Mouse (Mus musculus) kidney, embryonic 16.5 days (tissue): Measurements from ENCODE around the gene Trappc11. TPM values are rescaled to one million over a fixed set of nuclear protein-coding genes. Genes with fewer than 3 reads are reported as not detected.

Experiments
- ATAC-seq: fragments of 200-750 bp; cut with Nextera tagmentation; 2 replicates; pipeline ENCODE4 v1.8.0; 2017; ENCODE audit warnings: moderate TSS enrichment; ENCODE audit not compliant: low FRiP score, low TSS enrichment
- H3K27ac ChIP-seq: fragments of 300-500 bp; sonication (generic); 2 replicates; pipeline ENCODE4 v1.5.1; 2014; ENCODE audit warnings: low read length
- H3K27me3 ChIP-seq: fragments of 300-500 bp; sonication (generic); 2 replicates; pipeline ENCODE4 v1.6.1; 2014; ENCODE audit warnings: low read length, control low read depth, mixed read lengths; ENCODE audit not compliant: insufficient read depth
- H3K36me3 ChIP-seq: fragments of 300-500 bp; sonication (generic); 2 replicates; pipeline ENCODE4 v1.6.1; 2014; ENCODE audit warnings: low read length, control low read depth, mixed read lengths; ENCODE audit not compliant: insufficient read depth
- H3K4me1 ChIP-seq: fragments of 300-500 bp; sonication (generic); 2 replicates; pipeline ENCODE4 v1.6.1; 2014; ENCODE audit warnings: low read length, control low read depth, mixed read lengths; ENCODE audit not compliant: insufficient read depth
- H3K4me2 ChIP-seq: fragments of 300-500 bp; sonication (generic); replicated peaks from 2 replicates; pipeline ENCODE4 v1.6.1; 2014; ENCODE audit warnings: low read depth, low read length
- H3K4me3 ChIP-seq: fragments of 300-500 bp; sonication (generic); 2 replicates; pipeline ENCODE4 v1.5.1; 2014; ENCODE audit warnings: mild to moderate bottlenecking, low read length
- H3K9ac ChIP-seq: fragments of 300-500 bp; sonication (generic); replicated peaks from 2 replicates; pipeline ENCODE4 v1.6.1; 2014; ENCODE audit warnings: low read length
- H3K9me3 ChIP-seq: fragments of 300-500 bp; sonication (generic); 2 replicates; pipeline ENCODE4 v1.6.1; 2016; ENCODE audit warnings: low read length, control low read depth
- WGBS: fragments of 180-500 bp; shearing (Covaris S2); extraction: QIAGEN DNeasy Blood & Tissue Kit; methylation state at CpG from one replicate; pipeline ENCODE4 v1.1.7; 2014; 5-methylcytosine and 5-hydroxymethylcytosine counted together
- polyA plus RNA-seq: library from polyadenylated mRNA; unstranded; fragments of >200 nt; fragmentation: Nextera tagmentation; extraction: Ambion mirVana; gene quantifications from 2 replicates; pipeline ENCODE4 v1.2.1, GENCODE M21; 2015

Trappc11 gene
- 36.7 and 38.8 TPM in 2 replicates for polyA plus RNA-seq

DNA sequence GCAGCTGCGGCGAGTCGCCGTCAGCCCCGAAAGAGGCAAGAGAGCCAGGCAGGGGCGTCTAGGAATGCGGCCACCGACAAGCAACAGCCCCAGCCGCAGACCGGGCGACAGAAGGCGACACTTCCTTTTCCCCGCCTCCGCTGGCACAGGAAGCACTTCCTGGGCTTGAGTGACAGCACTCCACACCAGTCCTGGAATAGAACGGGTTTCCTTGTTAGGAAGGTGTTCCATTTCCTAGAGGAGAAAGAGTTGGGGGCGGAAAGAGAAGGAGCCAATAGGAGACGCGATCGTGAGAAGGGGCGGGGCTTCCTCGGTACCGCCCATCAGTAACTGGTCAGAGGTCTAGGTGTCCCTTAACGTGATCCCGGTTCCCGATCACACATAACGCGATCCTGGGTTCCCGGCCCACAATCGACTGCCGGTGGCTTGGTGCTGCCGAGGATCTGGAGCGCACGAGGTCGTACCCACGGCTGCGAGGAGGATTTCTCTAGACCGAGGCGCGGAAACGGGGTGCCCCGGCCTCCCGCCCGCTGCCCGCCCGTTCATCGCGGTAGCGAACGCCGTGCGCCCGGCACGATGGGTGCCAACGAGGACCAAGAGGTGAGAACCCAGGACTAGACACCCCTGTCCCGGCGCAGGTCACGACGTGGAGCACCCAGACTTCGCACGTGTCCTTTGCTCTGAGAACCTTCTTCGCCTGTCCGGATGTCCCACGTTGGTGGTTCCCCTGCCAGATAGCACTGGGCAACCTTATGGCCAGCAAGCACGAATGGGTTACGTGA, at the start of gene Trappc11, which contains the start of gene Rwdd4a:
TSS of gene Trappc11 (minus strand) at position 127 of the 782 bp plus-strand sequence.
TSS of gene Rwdd4a (plus strand) at position 321 of the 782 bp plus-strand sequence.
- Histone ChIP-seq H3K4me3 (peak within 1 kb of the TSS; percentile 92), H3K9ac (peak within 1 kb of the TSS; percentile 90), H3K9me3 (no peaks in the 10 kb centered on the region), H3K27me3 (no peaks in the 10 kb centered on the region), H3K4me1 (peaks cover 20% of the 10 kb centered on the region), H3K36me3 (peaks cover 17% of the 10 kb centered on the region), H3K4me2 (peak within 1 kb of the TSS; percentile 92), H3K27ac (peak within 1 kb of the TSS; percentile 87)
- whole genome bisulfite sequencing = under 1% methylated on average over 65 of the region's 65 CpGs
- peak; percentile 100 for ATAC-seq

DNA sequence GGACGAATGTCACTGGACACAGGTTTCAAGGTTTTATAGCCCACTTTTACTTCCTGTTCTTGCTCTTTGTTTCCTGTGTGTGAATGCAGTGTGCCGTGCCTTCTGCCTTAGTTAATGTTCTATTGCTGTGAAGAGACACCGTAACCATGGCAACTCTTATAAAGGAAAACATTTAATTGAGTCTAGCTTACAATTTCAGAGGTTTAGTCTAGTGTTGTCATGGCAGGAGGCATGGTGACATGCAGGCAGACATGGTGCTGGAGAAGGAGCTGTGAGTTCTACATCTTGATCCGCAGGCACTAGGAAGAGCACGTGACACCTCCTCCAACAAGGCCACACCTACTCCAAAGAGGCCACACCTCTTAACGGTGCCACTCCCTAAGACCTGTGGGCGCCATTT, 48.2 kb upstream of the Trappc11 start:
- Histone ChIP-seq H3K9ac (no peak overlapping the region), H3K36me3 (no peaks in the 10 kb centered on the region), H3K27ac (no peak overlapping the region), H3K4me3 (no peak overlapping the region), H3K27me3 (no peaks in the 10 kb centered on the region), H3K4me2 (no peak overlapping the region), H3K9me3 (peaks cover 2% of the 10 kb centered on the region; the same call in 1 of the 2 replicates), H3K4me1 (no peaks in the 10 kb centered on the region)
- WGBS = 86% methylated on average over 7 of the region's 7 CpGs
- ATAC-seq = no peak

DNA sequence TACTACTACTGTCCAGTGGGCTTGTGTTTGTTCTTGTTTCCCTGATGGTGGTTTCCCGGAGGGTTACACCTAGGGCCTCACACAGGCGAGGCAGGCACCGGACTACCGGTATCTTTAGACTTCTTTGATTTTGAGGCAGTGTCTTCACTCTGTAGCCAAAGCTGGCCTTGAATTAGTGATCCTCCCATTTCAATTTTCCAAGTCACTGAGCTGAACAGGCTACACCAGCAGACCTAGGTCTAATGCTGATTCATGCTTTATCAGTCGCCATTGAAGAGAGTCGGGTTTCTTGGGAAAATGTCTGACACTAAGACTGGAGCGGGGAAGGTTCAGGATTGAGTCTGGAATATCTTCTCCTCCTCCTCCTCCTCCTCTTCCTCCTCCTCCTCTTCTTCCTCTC, 40.2 kb upstream of the Trappc11 start:
- WGBS = 52% methylated on average over 7 of the region's 7 CpGs
- H3K4me1 ChIP-seq = no peaks in the 10 kb centered on the region
- no peaks in the 10 kb centered on the region for H3K36me3 ChIP-seq
- no peak overlapping the region for H3K4me3 ChIP-seq
- H3K9me3 ChIP-seq = peaks cover 9% of the 10 kb centered on the region
- ATAC-seq = 0 out of 2 replicates have a peak, but pooled peaks have one; percentile 27
- H3K4me2 ChIP-seq = no peak overlapping the region
- no peak overlapping the region for H3K9ac ChIP-seq
- H3K27me3 ChIP-seq = no peaks in the 10 kb centered on the region
- no peak overlapping the region for H3K27ac ChIP-seq

DNA sequence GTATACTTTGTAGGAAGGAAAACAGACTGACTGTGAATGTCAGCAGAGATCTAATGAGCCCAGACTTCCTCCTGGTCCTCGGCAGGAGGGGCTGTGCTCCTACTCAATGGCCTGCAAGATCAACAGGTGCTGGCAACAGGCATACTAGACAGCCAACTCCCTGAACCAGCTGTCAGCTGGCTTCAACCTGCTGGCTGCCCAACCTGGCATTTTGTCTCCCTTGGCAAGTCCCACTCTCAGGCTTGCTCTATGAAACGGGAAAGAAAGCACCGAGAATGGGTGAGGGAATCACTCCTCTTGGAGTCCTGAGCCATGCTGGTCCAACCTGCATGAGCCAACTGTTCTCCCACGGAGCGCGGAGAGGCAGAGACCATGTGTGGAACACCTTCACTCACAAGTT, 36.9 kb upstream of the Trappc11 start:
- no peaks in the 10 kb centered on the region for H3K36me3 ChIP-seq
- no peak overlapping the region for H3K9ac ChIP-seq
- ATAC-seq = no peak
- H3K27me3 ChIP-seq = no peaks in the 10 kb centered on the region
- H3K4me3 ChIP-seq = no peak overlapping the region
- H3K9me3 ChIP-seq = no peaks in the 10 kb centered on the region
- WGBS = 86% methylated on average over 6 of the region's 6 CpGs
- no peak overlapping the region for H3K27ac ChIP-seq
- no peaks in the 10 kb centered on the region for H3K4me1 ChIP-seq
- H3K4me2 ChIP-seq = no peak overlapping the region

DNA sequence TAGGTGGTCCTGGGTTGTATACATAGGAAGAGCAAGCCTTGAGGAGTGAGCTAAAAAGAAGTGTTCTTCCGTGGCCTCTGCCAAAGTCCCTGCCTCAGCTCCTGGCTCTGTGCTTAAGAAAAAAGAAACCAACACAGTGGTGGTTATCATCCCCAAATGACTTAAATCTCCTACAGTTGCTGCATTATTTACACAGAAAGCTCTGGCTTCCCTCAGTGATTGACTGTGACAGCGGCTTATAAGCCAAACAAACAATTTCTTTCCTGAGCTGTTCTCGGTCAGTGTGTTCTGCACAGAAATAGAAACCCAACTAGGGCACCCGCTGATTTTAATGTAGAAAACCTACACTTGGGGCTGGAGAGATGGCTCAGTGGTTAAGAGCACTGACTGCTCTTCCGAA, 34.8 kb upstream of the Trappc11 start:
- no peak overlapping the region for H3K4me2 ChIP-seq
- H3K27me3 ChIP-seq = no peaks in the 10 kb centered on the region
- no peaks in the 10 kb centered on the region for H3K36me3 ChIP-seq
- no peak overlapping the region for H3K4me3 ChIP-seq
- H3K9me3 ChIP-seq = no peaks in the 10 kb centered on the region
- H3K9ac ChIP-seq = no peak overlapping the region
- WGBS = 75% methylated on average over 5 of the region's 5 CpGs
- ATAC-seq = no peak
- no peak overlapping the region for H3K27ac ChIP-seq
- no peaks in the 10 kb centered on the region for H3K4me1 ChIP-seq

DNA sequence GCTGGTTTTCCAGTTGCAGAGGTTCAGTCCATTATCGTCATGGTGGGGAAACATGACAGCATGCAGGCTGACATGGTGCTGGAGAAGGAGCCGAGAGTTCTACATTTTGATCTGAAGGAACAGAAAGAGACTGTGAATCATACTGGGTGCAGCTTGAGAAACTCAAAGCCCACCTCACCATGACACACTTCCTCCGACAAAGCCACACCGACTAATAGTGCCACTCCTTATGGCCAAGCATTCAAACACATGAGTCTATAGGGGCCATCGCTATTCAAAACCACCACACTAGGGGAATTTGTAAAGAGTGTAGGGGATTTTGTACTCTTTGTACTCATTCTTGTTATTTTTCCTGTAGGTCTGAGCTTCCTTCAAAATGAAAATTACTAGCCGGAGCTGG, 33.3 kb upstream of the Trappc11 start:
- Histone ChIP-seq H3K9ac (no peak overlapping the region), H3K36me3 (no peaks in the 10 kb centered on the region), H3K4me2 (no peak overlapping the region), H3K4me1 (no peaks in the 10 kb centered on the region), H3K4me3 (no peak overlapping the region), H3K27ac (no peak overlapping the region), H3K27me3 (no peaks in the 10 kb centered on the region), H3K9me3 (no peaks in the 10 kb centered on the region)
- WGBS = 95% methylated on average over 6 of the region's 6 CpGs
- no peak for ATAC-seq

DNA sequence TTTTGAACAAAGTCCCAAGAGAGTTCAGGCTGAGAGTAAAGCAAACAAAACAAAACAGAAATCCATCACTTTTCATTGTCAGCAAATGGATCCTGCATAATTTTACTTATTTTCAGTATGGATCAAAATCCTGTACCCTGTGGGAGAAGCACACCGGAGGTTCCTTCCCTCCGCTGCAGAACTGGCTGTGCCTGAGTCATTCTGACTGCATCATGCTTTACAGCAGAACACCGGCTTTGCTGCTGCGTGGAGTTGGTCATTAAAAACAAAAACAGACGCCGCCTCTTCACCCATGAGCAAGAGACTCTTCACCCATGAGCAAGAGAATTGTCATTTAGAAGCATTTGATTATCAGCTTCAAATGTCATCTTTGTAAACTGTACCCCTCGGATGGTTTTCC, 27.5 kb upstream of the Trappc11 start:
- Histone ChIP-seq H3K27ac (no peak overlapping the region), H3K4me1 (0 out of 2 replicates have a peak, but pooled peaks cover 3% of the 10 kb centered on the region), H3K27me3 (no peaks in the 10 kb centered on the region), H3K4me2 (no peak overlapping the region), H3K9me3 (no peaks in the 10 kb centered on the region), H3K4me3 (no peak overlapping the region), H3K9ac (no peak overlapping the region), H3K36me3 (no peaks in the 10 kb centered on the region)
- 81% methylated on average over 7 of the region's 7 CpGs for WGBS
- no peak for ATAC-seq

DNA sequence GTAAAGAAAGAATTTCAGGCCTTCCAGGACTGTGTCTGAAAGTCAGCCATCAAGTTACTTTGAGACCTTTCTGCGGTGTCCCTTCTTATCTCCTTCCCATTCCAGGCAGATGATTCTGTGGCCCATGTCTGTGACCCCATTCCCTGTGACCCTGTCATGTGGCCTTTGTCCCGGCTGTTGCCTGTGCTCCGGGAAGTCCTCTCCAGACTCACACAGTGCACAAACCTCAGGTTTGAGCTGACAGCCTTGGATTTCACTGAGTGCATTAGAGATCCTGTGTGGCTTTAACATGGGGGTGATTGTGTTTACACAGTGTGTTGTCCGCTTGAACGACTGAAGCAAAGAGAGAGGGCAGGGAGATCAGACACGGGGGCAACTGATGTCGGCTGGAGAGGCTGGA, 25.0 kb upstream of the Trappc11 start:
- Histone ChIP-seq H3K9me3 (peaks cover 4% of the 10 kb centered on the region; the same call in 1 of the 2 replicates), H3K4me1 (0 out of 2 replicates have a peak, but pooled peaks cover 3% of the 10 kb centered on the region), H3K9ac (no peak overlapping the region), H3K27me3 (no peaks in the 10 kb centered on the region), H3K4me3 (no peak overlapping the region), H3K36me3 (peaks cover 2% of the 10 kb centered on the region), H3K4me2 (no peak overlapping the region), H3K27ac (no peak overlapping the region)
- ATAC-seq = peak; percentile 42; the same call in 1 of the 2 replicates
- WGBS = 33% methylated on average over 7 of the region's 7 CpGs

DNA sequence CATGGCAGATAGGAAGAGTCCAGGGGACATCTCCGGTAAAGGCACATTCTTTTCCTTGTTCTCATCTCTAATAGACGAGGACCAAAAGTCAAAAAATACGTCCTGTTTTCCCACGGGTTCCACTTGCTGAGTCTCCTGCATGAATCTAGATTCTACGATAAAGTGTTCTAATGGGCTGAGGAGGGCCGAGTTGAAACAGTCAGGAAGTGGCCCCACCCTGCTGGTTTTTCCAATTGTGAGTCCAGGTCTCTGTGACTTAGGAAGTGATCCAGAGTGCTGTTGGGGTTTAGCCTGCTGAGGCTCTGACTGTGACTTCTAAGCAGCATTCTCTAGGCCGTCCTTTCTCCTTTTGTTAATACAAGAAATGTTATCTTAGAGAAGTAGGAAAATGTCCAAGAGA, 23.2 kb upstream of the Trappc11 start:
- WGBS = 75% methylated on average over 7 of the region's 7 CpGs
- 0 out of 2 replicates have a peak, but pooled peaks cover 3% of the 10 kb centered on the region for H3K4me1 ChIP-seq
- no peak overlapping the region for H3K9ac ChIP-seq
- H3K4me3 ChIP-seq = no peak overlapping the region
- no peak for ATAC-seq
- H3K9me3 ChIP-seq = peaks cover 5% of the 10 kb centered on the region; the same call in 1 of the 2 replicates
- H3K27ac ChIP-seq = no peak overlapping the region
- no peak overlapping the region for H3K4me2 ChIP-seq
- H3K27me3 ChIP-seq = no peaks in the 10 kb centered on the region
- peaks cover 8% of the 10 kb centered on the region for H3K36me3 ChIP-seq

DNA sequence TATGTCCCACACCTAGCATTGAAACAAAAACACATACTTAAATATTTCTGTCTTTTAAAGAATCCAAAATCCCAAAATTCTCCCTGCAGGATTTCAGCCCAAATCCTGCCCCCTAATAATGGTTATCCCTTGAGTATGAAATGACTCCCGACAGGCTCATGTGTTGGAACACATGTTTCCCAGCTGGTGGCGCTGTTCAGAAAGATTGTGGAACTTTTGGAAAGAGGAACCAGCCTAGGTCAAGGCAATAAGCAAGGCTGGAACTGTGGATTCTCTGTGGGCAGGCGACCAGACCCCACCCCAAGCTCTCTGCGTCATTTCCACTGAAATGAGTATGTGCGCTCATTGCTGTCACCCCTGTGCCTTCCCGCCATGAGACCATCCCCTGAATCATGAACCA, 20.3 kb upstream of the Trappc11 start:
- Histone ChIP-seq H3K27me3 (no peaks in the 10 kb centered on the region), H3K9me3 (peaks cover 5% of the 10 kb centered on the region; the same call in 1 of the 2 replicates), H3K4me1 (0 out of 2 replicates have a peak, but pooled peaks cover 2% of the 10 kb centered on the region), H3K9ac (no peak overlapping the region), H3K4me3 (no peak overlapping the region), H3K36me3 (peaks cover 29% of the 10 kb centered on the region), H3K4me2 (no peak overlapping the region), H3K27ac (no peak overlapping the region)
- 89% methylated on average over 6 of the region's 6 CpGs for WGBS
- ATAC-seq = no peak
